Mouse (Mus musculus) heart, adult 18-20 months (tissue): ENCODE measurements around the gene Eda2r. TPM values are rescaled to one million over a fixed set of nuclear protein-coding genes. Genes with fewer than 3 reads are reported as not detected.

Experiments used
- DNase-seq, 2 experiments: peaks; one replicate each; pipeline ENCODE4 v3.0.0; 2021 to 2022; ENCODE audit warnings: mixed read lengths in 1 of 2
- long read RNA-seq, 2 experiments: library from polyadenylated mRNA; stranded (forward); transcript quantifications; one replicate each; pipeline ENCODE4 v2.0.0; 2021
- total RNA-seq, 2 experiments: library from RNA; stranded (reverse); gene quantifications; 2 replicates each; pipeline ENCODE4 v1.2.3; 2021

Eda2r gene
- total RNA-seq, result 1 to 10 TPM; 2.3 to 3.9 TPM
- long read RNA-seq, experiment 1, result 0 reads
- long read RNA-seq, experiment 2, result 0 reads

DNA sequence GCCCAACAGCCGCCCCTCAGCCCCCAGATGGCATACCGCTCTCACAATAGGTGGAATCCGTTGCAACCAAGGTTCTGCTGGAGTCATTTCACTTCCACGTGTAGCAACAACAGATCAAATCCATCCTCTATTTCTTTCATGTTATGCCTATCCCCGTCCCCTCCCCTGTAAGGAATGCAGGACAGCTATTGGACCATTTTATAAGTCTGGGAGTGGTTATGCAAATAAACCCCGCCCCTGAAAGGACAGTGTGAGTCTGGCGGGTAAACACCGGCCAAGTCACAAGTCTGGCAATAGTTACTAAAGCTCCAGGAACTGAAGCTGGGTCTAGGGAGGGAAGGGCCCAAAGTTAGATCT is at the start of gene Eda2r:
Gene Eda2r (minus strand): TSS at position 152 of the 357 bp plus-strand sequence.
- peak; percentile 81 to 90 for DNase-seq

DNA sequence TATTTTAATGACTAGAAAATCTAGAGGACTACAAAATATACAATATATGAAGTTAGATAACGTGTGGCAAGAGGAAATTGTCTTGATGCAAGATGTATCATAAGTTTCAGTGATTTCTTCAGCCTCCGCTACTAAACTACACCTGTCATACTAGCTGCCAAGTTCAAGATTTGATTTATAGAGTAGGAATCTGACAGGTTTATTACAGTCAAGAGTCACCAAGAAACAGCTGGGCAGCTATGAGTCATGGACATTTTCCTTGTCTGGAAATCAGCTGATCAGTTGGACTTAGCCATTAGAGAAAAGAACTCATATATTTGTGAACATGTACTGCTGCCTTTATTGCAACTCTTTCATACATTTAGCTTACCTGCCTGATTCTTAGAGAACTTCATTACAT is 20.9 kb upstream of the Eda2r start:
- no peak for DNase-seq

DNA sequence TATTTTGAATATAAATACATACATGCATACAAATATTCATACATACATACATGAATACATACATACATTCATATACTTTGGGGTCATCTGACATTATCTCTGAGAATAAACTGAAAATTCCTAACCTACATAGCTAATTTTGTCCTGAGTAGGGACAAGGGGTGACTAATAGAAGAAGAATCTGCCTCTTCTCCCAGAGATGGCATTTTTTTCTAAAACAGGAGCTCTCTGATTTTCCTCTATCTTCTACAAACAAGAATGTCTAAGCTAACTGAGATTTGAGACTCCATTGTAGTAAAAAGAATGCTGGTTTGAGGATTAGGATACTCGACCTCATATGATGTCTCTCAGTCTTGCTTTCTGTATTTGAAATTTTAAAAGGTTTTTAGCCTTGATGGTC is 1.1 kb upstream of the Eda2r start:
- no peak for DNase-seq

DNA sequence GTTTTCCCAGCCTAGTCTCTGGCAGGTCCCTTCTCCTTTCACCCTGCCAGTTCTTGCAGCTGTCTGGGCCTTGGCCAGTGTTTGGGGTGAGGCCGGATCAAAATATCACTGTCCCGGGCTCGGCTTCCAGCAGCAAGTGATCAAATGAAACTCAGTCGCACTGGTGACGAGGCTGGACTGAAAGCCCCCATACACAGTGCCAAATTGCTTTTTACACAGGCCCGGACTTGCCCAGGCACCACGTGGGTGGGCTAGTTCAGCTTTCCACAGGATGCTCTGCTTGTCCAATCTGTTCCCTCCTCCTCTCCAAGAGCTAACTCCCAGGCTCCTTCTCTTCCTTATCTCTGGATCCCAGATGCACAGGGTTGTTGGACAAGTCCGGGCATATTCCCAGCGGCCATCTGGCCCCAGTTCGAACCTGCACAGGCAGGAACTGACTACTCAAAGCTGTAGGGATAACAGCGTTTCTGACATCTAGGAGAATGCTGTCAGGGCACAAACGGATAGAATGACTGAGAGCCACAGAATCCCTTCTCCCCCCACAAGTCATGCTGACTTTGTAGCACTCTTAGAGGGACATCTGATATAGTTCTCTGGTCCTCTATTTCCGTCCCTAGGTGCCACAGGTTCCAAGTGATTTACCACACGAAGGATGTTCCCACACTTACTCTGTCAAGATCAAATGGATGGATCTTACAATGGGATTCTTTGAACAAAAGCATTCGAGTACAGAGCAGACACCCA is 523 bp downstream of the Eda2r start:
- DNase-seq, result peak; percentile 88 to 92

DNA sequence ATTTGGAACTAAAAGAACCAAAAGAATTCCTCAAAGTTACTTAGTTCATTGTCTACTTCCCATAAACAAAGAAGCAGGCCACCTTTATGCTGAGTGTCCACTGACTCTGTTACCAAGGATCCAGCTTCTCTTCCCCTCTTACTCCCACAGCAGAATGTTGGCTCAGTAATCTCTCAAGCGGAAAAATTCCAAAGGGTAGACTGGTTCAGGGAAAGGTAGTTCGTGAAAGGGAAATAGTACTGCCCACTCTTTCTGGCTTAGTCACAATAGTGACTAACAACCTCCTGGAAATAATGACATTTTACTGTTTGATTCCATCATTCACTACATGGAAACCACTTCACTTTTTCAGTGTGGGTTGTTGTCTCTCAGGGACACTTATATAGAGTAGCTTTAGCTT is 4.2 kb downstream of the Eda2r start:
- DNase-seq, result peak in 1 of 2 experiments; percentile 1

DNA sequence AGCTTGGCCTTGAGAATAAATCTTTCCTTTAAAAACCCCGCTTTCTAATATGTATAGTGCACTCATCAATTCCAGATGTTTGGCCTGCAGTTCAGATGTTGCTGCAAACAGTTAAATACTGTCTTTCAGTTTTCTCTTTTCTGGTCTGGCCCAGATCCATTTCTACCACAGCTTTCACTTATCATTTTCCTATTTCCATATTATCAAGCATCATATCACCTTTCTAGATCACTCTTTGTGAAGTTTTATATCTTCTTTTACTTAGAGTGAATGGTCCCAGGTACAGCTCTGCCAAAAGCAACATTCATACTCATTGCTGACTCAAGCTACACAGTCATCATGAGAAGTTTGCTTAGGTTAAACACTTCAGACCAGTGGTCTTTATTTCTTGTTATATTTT is 7.8 kb downstream of the Eda2r start:
- no peak for DNase-seq

DNA sequence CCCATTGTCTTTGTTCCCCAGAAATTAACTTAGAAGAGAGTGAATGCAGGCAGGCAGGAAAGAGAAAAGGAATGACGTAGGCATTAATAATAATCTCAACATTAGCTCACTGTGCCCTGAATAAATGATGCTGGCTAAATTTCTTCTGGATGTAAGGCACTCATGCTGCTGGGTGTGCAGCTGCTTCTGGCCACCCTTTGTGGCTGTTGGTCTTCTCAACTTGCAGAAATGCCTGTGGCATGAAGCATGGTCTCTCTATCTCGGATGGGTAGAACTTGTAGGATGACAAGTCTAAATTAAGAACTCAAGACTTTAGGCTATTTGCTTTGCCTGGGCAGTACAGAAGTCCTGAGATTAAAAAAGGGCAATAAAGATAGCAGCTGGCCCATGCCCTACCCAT is 8.3 kb downstream of the Eda2r start:
- no peak for DNase-seq

DNA sequence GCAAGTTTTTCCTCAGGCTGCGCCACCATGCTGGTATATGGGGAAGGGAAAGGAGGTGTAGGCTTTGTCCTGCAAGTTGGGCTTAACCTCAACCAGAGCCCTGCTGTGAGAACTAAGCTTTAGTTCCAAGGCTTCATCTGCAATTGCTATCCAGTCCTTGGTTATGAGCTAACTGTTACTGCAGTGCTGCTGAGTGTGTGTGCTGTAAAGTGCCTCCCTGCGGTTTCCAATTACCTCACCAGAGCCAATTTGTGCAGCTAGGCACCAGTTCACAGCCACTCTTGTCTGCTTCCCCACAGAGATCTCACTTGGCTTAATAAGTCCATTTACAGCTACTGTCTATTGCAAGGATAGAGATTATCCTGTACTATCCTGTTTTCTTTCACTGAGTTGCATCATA is 16.1 kb downstream of the Eda2r start:
- peak in 1 of 2 experiments; percentile 1 for DNase-seq

DNA sequence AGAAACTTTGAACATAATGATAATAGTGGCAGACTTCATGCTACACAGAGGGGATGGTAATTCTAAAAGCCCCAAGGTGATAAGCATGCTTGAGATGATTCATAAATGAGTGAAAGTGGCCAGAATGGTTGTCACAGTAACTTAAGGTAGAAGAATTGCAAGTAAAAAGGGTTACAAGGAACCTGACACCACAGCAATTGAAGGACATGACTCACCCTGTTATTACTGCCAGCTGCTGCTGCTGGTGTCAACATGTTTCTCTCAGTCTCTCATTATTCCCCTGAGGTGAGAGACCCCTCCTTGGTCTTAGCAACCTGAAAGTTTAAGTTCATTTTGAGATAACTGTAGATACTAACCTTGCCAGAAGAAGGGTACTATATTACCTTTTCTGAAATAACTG is 49.1 kb downstream of the Eda2r start:
- no peak for DNase-seq
